Mouse (Mus musculus) left cerebral cortex, adult 2 months (tissue): ENCODE measurements around the gene Myl3. TPM values are rescaled to one million over a fixed set of nuclear protein-coding genes. Genes with fewer than 3 reads are reported as not detected.

Experiments
- DNase-seq, 2 experiments: peaks; one replicate each; pipeline ENCODE4 v3.0.0; 2021 to 2022; ENCODE audit warnings: low spot score in 2 of 2, mixed read lengths in 1 of 2; ENCODE audit errors: extremely low spot score in 1 of 2
- H3K27ac ChIP-seq: fragments of 200-600 bp; 2 replicates; pipeline ENCODE4 v1.8.1; 2022
- H3K4me3 ChIP-seq: fragments of 200-600 bp; 2 replicates; pipeline ENCODE4 v1.8.1; 2022
- CTCF ChIP-seq: fragments of 200-600 bp; IDR thresholded peaks from 2 replicates; pipeline ENCODE4 v1.8.1; 2022; ENCODE audit warnings: antibody characterized with exemption, mild to moderate bottlenecking, moderate library complexity
- intact Hi-C: fragments of 180-260 bp; cut with DNase I; formaldehyde crosslinking; loops from one replicate; pipeline ENCODE4 v1.15.1; 2025
- total RNA-seq, 2 experiments: library from RNA; stranded (reverse); gene quantifications; 2 replicates each; pipeline ENCODE4 v1.2.3; 2021

Gene Myl3
- total RNA-seq, 2 experiments from 2014 or later, result not detected

DNA sequence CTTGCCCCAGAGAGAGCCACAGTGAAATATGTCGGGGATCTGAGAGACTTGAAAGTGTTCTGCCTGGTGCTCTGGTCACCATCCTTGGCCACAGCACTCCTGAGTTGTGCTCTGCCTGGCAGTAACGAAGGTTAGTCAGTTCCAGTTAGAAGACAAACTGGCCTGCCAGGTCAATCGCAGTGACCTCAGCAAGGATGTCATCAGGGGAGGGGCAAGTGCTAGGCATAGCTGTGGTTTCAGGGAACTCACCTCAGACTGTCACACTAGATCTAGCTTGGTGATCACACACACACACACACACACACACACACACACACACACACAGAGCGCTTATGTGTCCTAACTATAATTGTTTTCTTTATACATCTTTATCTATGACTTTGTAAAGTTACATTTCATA is 61.6 kb downstream of the Myl3 start:
- TF ChIP-seq CTCF, result no peak
- Histone ChIP-seq H3K27ac (no peak overlapping the region), H3K4me3 (no peak overlapping the region)
- intact Hi-C loops, result no loop called here
- DNase-seq, result no peak

DNA sequence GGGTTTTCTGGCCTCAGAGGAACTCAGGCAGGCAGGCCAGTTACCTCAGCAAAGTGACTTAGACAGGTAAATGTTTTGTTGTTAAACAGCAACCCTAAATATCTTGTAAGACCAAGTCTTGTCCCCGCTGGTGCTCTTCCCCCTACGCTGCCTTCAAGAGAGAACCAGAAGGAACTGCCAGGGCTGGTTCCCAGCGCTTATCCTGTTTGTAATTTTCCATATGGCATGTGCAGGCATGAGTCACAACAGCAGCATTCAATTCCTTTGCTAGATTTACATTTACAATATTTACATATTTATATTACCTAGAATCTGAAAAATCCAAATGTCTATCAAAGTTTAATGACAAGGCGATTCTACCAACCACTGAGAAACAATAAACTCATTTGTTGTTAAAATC is 68.4 kb downstream of the Myl3 start:
- H3K4me3 ChIP-seq, result no peak overlapping the region
- TF ChIP-seq CTCF, result no peak
- H3K27ac ChIP-seq, result no peak overlapping the region
- intact Hi-C loops, result no loop called here
- no peak for DNase-seq

- intact Hi-C loops, result no loop called here
- no peak within 1 kb of the TSS for H3K4me3 ChIP-seq
- TF ChIP-seq CTCF, result no peak
- no peak for DNase-seq
- H3K27ac ChIP-seq, result no peak within 1 kb of the TSS
Observed at GRCm38 (mm10) chr9:110813789-110814188, 72.1 kb downstream of the Myl3 start, which contains the start of gene Prss44. Gene Prss44, plus strand, starts transcription at chr9:110813994.

Other genes with a start within 250 kb of the Myl3 start
- 10 to 100 TPM; 64.1 to 71.1 TPM for gene Setd2, start 209.3 kb upstream of the Myl3 start, total RNA-seq
- 1 to 10 TPM; 2.7 to 3.6 TPM for gene Nradd, start 117.4 kb upstream of the Myl3 start, total RNA-seq
- 10 to 100 TPM; 12.6 to 14.4 TPM for gene Nbeal2, start 87.7 kb upstream of the Myl3 start, total RNA-seq
- 10 to 100 TPM; 56.2 to 56.9 TPM for gene Ccdc12, start 85.4 kb upstream of the Myl3 start, total RNA-seq
- gene Pth1r, start 5.3 kb downstream of the Myl3 start, total RNA-seq, result 1 to 10 TPM; 5.8 to 7.2 TPM
- not detected for gene Prss42, start 56.3 kb downstream of the Myl3 start, total RNA-seq
- gene Prss44, start 72.1 kb downstream of the Myl3 start, total RNA-seq, result not detected
- under 1 TPM in 1 of 2 experiments, not detected in 1; 0.14 TPM for gene Prss43, start 84.8 kb downstream of the Myl3 start, total RNA-seq
- gene Prss45, start 92.7 kb downstream of the Myl3 start, total RNA-seq, result under 1 TPM; 0.38 to 0.49 TPM
- not detected for gene Prss46, start 102.6 kb downstream of the Myl3 start, total RNA-seq
- gene Prss50, start 116.1 kb downstream of the Myl3 start, total RNA-seq, result under 1 TPM; 0.93 to 0.94 TPM
- gene Als2cl, start 138.0 kb downstream of the Myl3 start, total RNA-seq, result 10 to 100 TPM in 1 of 2 experiments, 1 to 10 TPM in 1; 8.4 to 10.8 TPM
- gene Tmie, start 138.3 kb downstream of the Myl3 start, total RNA-seq, result 1 to 10 TPM; 3.0 to 3.4 TPM
- gene Fam240a, start 175.0 kb downstream of the Myl3 start, total RNA-seq, result not detected
- under 1 TPM; 0.16 to 0.32 TPM for gene Tdgf1, start 204.3 kb downstream of the Myl3 start, total RNA-seq
- 1 to 10 TPM in 1 of 2 experiments, under 1 TPM in 1; 0.84 to 2.1 TPM for gene Lrrc2, start 209.7 kb downstream of the Myl3 start, total RNA-seq
- under 1 TPM; 0.19 to 0.48 TPM for gene Rtp3, start 248.7 kb downstream of the Myl3 start, total RNA-seq